Mouse (Mus musculus): ENCODE data around the gene Tmem178b.

- TF ChIP-seq POLR2A (IDR thresholded peaks at IDR 0.05; ENCODE audit: insufficient read length, low read depth) (no peak), MAX (IDR thresholded peaks at IDR 0.05; ENCODE audit: low read depth) (no peak), POLR2AphosphoS2 (IDR thresholded peaks at IDR 0.05; ENCODE audit: insufficient read length, low read depth) (no peak), CEBPB (IDR thresholded peaks at IDR 0.05; ENCODE audit: insufficient read depth, poor library complexity, severe bottlenecking) (no peak), USF1 (IDR thresholded peaks at IDR 0.05; ENCODE audit: low read depth) (no peak)
Measured at GRCm38 (mm10) chr6:40011066-40011465, 138.0 kb downstream of the Tmem178b start.

All from myocyte (in vitro differentiated cells).